Mouse (Mus musculus) CD4-positive naive resting alpha-beta T cell, adult 57 days (primary cell): ENCODE results near the gene Hspa13. TPM values are rescaled to one million over a fixed set of nuclear protein-coding genes. Genes with fewer than 3 reads are reported as not detected.

Source experiments
- total RNA-seq: library from RNA; stranded (reverse); gene quantifications from one replicate; pipeline ENCODE4 v1.2.4, GENCODE M21; 2023

The Hspa13 gene
- 10.9 TPM for total RNA-seq

DNA sequence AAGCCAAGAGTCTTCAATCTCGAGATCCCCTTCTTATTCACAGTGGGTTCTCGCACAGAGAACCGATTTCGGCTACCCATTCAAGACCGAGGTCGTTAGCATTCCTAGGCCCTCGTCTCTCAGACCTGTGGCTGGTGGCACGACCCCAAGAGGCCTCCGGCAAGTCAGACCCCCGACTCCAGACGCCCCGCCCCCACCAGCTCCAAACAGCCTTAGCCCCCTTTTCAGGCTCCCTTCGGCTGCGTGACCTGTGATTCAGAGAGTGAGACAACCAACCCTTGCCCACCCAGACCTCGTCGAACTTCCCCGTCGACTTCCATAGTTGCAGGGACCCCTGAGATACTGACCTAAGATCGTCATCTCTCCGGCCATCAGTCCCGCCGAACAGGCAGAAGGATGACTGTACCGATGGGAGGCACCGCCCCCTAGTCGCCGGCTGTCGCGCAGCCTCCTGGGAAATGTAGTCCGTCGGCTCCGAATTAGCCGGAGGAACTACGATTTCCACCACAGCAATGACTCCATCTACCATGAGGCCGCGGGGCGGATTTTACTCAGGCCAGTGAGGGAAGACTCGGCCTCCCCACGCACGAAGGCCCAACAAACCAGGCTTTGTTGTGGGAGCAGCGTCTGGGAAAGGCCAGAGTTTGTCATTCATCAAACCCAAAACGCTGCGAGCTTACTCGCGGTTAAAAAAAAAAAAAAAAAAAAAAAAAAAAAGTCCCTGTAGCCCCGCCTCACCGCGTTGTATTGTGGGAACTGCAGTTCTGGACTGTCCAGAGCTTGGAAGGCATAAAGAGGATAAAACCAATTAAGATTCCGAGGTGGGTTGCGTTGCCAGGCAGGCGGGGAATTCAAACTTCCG is at the start of gene Hspa13:
TSS of gene Hspa13 (minus strand) at position 717 of the 862 bp plus-strand sequence.

Other genes with a start within 250 kb of the Hspa13 start
- not detected for gene Lipi, start 181.0 kb downstream of the Hspa13 start, total RNA-seq
- gene Rbm11, start 174.3 kb downstream of the Hspa13 start, total RNA-seq, result not detected